Mouse (Mus musculus) midbrain, embryonic 15.5 days (tissue): Measurements from ENCODE around the gene Olfr796. TPM values are rescaled to one million over a fixed set of nuclear protein-coding genes. Genes with fewer than 3 reads are reported as not detected.

ENCODE experiments used
- ATAC-seq: fragments of 200-750 bp; cut with Nextera tagmentation; replicated peaks from 2 replicates; pipeline ENCODE4 v1.8.0; 2017; ENCODE audit warnings: moderate TSS enrichment
- H3K27ac ChIP-seq: fragments of 300-500 bp; sonication (generic); 2 replicates; pipeline ENCODE4 v1.5.1; 2015; ENCODE audit warnings: mild to moderate bottlenecking, inconsistent platforms
- H3K27me3 ChIP-seq: fragments of 300-500 bp; sonication (generic); replicated peaks from 2 replicates; pipeline ENCODE4 v1.6.1; 2015; ENCODE audit warnings: inconsistent platforms
- H3K36me3 ChIP-seq: fragments of 300-500 bp; sonication (generic); replicated peaks from 2 replicates; pipeline ENCODE4 v1.6.1; 2015; ENCODE audit warnings: inconsistent platforms
- H3K4me1 ChIP-seq: fragments of 300-500 bp; sonication (generic); 2 replicates; pipeline ENCODE4 v1.6.1; 2015; ENCODE audit warnings: inconsistent platforms
- H3K4me2 ChIP-seq: fragments of 300-500 bp; sonication (generic); 2 replicates; pipeline ENCODE4 v1.6.1; 2015; ENCODE audit warnings: inconsistent platforms, mild to moderate bottlenecking, moderate library complexity
- H3K4me3 ChIP-seq: fragments of 300-500 bp; sonication (generic); 2 replicates; pipeline ENCODE4 v1.5.1; 2015; ENCODE audit warnings: mild to moderate bottlenecking, inconsistent platforms
- H3K9ac ChIP-seq: fragments of 300-500 bp; sonication (generic); 2 replicates; pipeline ENCODE4 v1.6.1; 2015; ENCODE audit warnings: mild to moderate bottlenecking, inconsistent platforms
- H3K9me3 ChIP-seq: fragments of 300-500 bp; sonication (generic); 2 replicates; pipeline ENCODE4 v1.6.1; 2016; ENCODE audit warnings: inconsistent platforms
- WGBS: fragments of 180-500 bp; shearing (Covaris S2); methylation state at CpG from one replicate; pipeline ENCODE4 v1.1.7; 2015; ENCODE audit warnings: mixed read lengths; 5-methylcytosine and 5-hydroxymethylcytosine counted together
- microRNA-seq: library from miRNA; unstranded; fragments of <30 nt; microRNA quantifications from one replicate; pipeline ENCODE4, GENCODE M21; 2016
- polyA plus RNA-seq: library from polyadenylated mRNA; unstranded; fragments of >200 nt; fragmentation: Nextera tagmentation; extraction: Ambion mirVana; gene quantifications from 2 replicates; pipeline ENCODE4 v1.2.1, GENCODE M21; 2015

The Olfr796 gene
- not detected in 2 replicates for polyA plus RNA-seq

DNA sequence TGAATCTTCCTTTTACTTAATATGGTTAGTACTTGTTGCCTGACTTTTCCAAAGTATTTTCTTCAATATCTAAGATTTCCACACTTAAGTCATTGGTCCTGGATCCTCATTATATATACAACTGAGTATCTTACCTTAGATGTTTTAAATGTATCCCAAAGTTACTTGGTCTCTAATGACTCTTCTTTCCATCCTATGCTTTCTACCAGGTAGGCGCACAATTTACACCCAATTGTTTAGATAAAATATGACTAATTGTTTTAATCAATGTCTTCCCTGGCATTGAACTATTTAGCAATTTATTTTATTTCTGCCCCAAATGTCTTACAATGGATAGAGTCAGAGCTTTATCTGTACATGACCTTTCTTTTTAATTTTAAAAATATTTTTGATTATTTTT, at the start of gene Olfr796:
Gene Olfr796, minus strand, starts transcription at position 101 of the 400 bp plus-strand sequence.
- Histone ChIP-seq H3K36me3 (no peaks in the 10 kb centered on the region), H3K27ac (no peak within 1 kb of the TSS), H3K4me3 (no peak within 1 kb of the TSS), H3K9me3 (no peaks in the 10 kb centered on the region), H3K27me3 (no peaks in the 10 kb centered on the region), H3K4me1 (no peaks in the 10 kb centered on the region), H3K4me2 (no peak within 1 kb of the TSS), H3K9ac (no peak within 1 kb of the TSS)
- ATAC-seq: no peak
- WGBS: 97% methylated on average over 1 of the region's 1 CpGs

GRCm38 (mm10) chr10:129657394-129657793, 45.0 kb upstream of the Olfr796 start, which contains the start of gene Olfr800:
Gene Olfr800 (plus strand): TSS chr10:129657694.
- Histone ChIP-seq H3K27me3 (no peaks in the 10 kb centered on the region), H3K9ac (no peak within 1 kb of the TSS), H3K36me3 (no peaks in the 10 kb centered on the region), H3K4me2 (no peak within 1 kb of the TSS), H3K4me1 (no peaks in the 10 kb centered on the region), H3K27ac (no peak within 1 kb of the TSS), H3K4me3 (no peak within 1 kb of the TSS), H3K9me3 (no peaks in the 10 kb centered on the region)
- no peak for ATAC-seq

- H3K4me2 ChIP-seq: no peak overlapping the region
- H3K27ac ChIP-seq: no peak overlapping the region
- no peak overlapping the region for H3K9ac ChIP-seq
- 88% methylated on average over 1 of the region's 1 CpGs for WGBS
- H3K36me3 ChIP-seq: no peaks in the 10 kb centered on the region
- H3K4me3 ChIP-seq: no peak overlapping the region
- no peaks in the 10 kb centered on the region for H3K27me3 ChIP-seq
- H3K9me3 ChIP-seq: no peaks in the 10 kb centered on the region
- no peak for ATAC-seq
- no peaks in the 10 kb centered on the region for H3K4me1 ChIP-seq
Measured at GRCm38 (mm10) chr10:129651763-129652162, 39.4 kb upstream of the Olfr796 start.

GRCm38 (mm10) chr10:129637184-129637583, 24.8 kb upstream of the Olfr796 start, which contains the start of gene Olfr799:
Gene Olfr799 (plus strand): TSS chr10:129637484.
- H3K9me3 ChIP-seq: no peaks in the 10 kb centered on the region
- no peaks in the 10 kb centered on the region for H3K27me3 ChIP-seq
- no peak within 1 kb of the TSS for H3K27ac ChIP-seq
- no peak within 1 kb of the TSS for H3K4me2 ChIP-seq
- H3K36me3 ChIP-seq: no peaks in the 10 kb centered on the region
- no peaks in the 10 kb centered on the region for H3K4me1 ChIP-seq
- no peak within 1 kb of the TSS for H3K4me3 ChIP-seq
- 25% methylated on average over 1 of the region's 1 CpGs for WGBS
- H3K9ac ChIP-seq: no peak within 1 kb of the TSS
- no peak for ATAC-seq

GRCm38 (mm10) chr10:129627834-129628233, 15.5 kb upstream of the Olfr796 start, which contains the start of gene Olfr798:
Gene Olfr798 (minus strand): TSS chr10:129627934.
- no peak within 1 kb of the TSS for H3K27ac ChIP-seq
- no peak within 1 kb of the TSS for H3K4me2 ChIP-seq

GRCm38 (mm10) chr10:129623251-129623650, 10.9 kb upstream of the Olfr796 start:
- no peak for ATAC-seq
- Histone ChIP-seq H3K9me3 (no peaks in the 10 kb centered on the region), H3K9ac (no peak overlapping the region), H3K36me3 (no peaks in the 10 kb centered on the region), H3K4me1 (no peaks in the 10 kb centered on the region), H3K27ac (no peak overlapping the region), H3K4me3 (no peak overlapping the region), H3K27me3 (no peaks in the 10 kb centered on the region), H3K4me2 (no peak overlapping the region)

More at GRCm38 (mm10) chr10:129627834-129628233, 15.5 kb upstream of the Olfr796 start, which contains the start of gene Olfr798:
- H3K9me3 ChIP-seq: no peaks in the 10 kb centered on the region
- H3K36me3 ChIP-seq: no peaks in the 10 kb centered on the region
- H3K4me3 ChIP-seq: no peak within 1 kb of the TSS
- WGBS: 74% methylated on average over 1 of the region's 1 CpGs
- H3K4me1 ChIP-seq: no peaks in the 10 kb centered on the region
- ATAC-seq: no peak
- H3K9ac ChIP-seq: no peak within 1 kb of the TSS
- H3K27me3 ChIP-seq: no peaks in the 10 kb centered on the region

GRCm38 (mm10) chr10:129621724-129622123, 9.4 kb upstream of the Olfr796 start:
- WGBS: 17% methylated on average over 1 of the region's 1 CpGs
- Histone ChIP-seq H3K27ac (no peak overlapping the region), H3K4me2 (no peak overlapping the region), H3K27me3 (no peaks in the 10 kb centered on the region), H3K4me1 (no peaks in the 10 kb centered on the region), H3K9ac (no peak overlapping the region), H3K36me3 (no peaks in the 10 kb centered on the region), H3K9me3 (no peaks in the 10 kb centered on the region), H3K4me3 (no peak overlapping the region)
- ATAC-seq: no peak

DNA sequence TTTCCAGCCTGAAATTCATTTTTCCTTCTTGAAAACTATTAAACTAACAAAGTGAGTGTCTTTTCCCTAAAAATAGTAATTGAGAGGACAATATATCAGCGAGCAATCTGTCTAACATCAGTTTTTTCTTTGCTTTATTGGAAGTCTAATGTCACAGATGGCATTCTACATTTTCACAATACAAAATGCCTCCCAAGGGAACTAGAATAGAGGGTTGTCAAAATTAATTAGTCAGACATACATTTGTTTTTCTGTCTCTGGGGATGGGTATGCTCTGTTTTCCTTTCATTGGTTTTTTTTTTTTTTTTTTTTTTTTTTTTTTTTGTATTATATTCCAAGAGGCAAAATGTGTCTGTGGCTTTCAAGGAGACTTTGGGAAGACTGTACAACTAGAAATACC, 35.3 kb downstream of the Olfr796 start:
- H3K9me3 ChIP-seq: no peaks in the 10 kb centered on the region
- H3K4me1 ChIP-seq: no peaks in the 10 kb centered on the region
- H3K27me3 ChIP-seq: no peaks in the 10 kb centered on the region
- WGBS: 40% methylated on average over 1 of the region's 1 CpGs
- no peak overlapping the region for H3K4me3 ChIP-seq
- H3K36me3 ChIP-seq: no peaks in the 10 kb centered on the region
- ATAC-seq: no peak
- no peak overlapping the region for H3K9ac ChIP-seq
- H3K4me2 ChIP-seq: no peak overlapping the region
- no peak overlapping the region for H3K27ac ChIP-seq

- no peaks in the 10 kb centered on the region for H3K36me3 ChIP-seq
- no peaks in the 10 kb centered on the region for H3K9me3 ChIP-seq
- ATAC-seq: no peak
- H3K9ac ChIP-seq: no peak within 1 kb of the TSS
- WGBS: 70% methylated on average over 2 of the region's 2 CpGs
- no peak within 1 kb of the TSS for H3K4me3 ChIP-seq
- no peaks in the 10 kb centered on the region for H3K27me3 ChIP-seq
- no peak within 1 kb of the TSS for H3K27ac ChIP-seq
- H3K4me2 ChIP-seq: no peak within 1 kb of the TSS
- H3K4me1 ChIP-seq: no peaks in the 10 kb centered on the region
Measured at GRCm38 (mm10) chr10:129567355-129567754, 45.0 kb downstream of the Olfr796 start, which contains the start of gene Olfr794. Gene Olfr794 (plus strand): TSS chr10:129567655.

Small RNA genes within 50 kb of the gene (microRNA-seq; reads per million reads assigned to microRNA genes)
- gene Gm23252: not detected

Other genes with a start within 250 kb of the Olfr796 start
- gene Olfr784, start 228.5 kb downstream of the Olfr796 start, polyA plus RNA-seq: 0.09 TPM in 2 replicates
- gene Olfr785, start 207.1 kb downstream of the Olfr796 start, polyA plus RNA-seq: not detected in 2 replicates
- gene Olfr786, start 185.3 kb downstream of the Olfr796 start, polyA plus RNA-seq: not detected in 2 replicates
- not detected in 2 replicates for gene Olfr787, start 150.7 kb downstream of the Olfr796 start, polyA plus RNA-seq
- gene Olfr788, start 141.6 kb downstream of the Olfr796 start, polyA plus RNA-seq: not detected in 2 replicates
- gene Olfr789, start 127.8 kb downstream of the Olfr796 start, polyA plus RNA-seq: not detected in 2 replicates
- not detected in 2 replicates for gene Olfr790, start 114.1 kb downstream of the Olfr796 start, polyA plus RNA-seq
- not detected in 2 replicates for gene Olfr791, start 90.8 kb downstream of the Olfr796 start, polyA plus RNA-seq
- gene Olfr792, start 73.4 kb downstream of the Olfr796 start, polyA plus RNA-seq: not detected in 2 replicates
- gene Olfr794, start 44.9 kb downstream of the Olfr796 start, polyA plus RNA-seq: not detected in 2 replicates
- not detected in 2 replicates for gene Olfr798, start 15.4 kb upstream of the Olfr796 start, polyA plus RNA-seq
- gene Olfr799, start 24.9 kb upstream of the Olfr796 start, polyA plus RNA-seq: not detected in 2 replicates
- gene Olfr800, start 45.1 kb upstream of the Olfr796 start, polyA plus RNA-seq: not detected in 2 replicates
- not detected in 2 replicates for gene Olfr801, start 61.3 kb upstream of the Olfr796 start, polyA plus RNA-seq
- 0.06 TPM in 2 replicates for gene Olfr802, start 75.6 kb upstream of the Olfr796 start, polyA plus RNA-seq
- not detected in 2 replicates for gene Olfr803, start 81.7 kb upstream of the Olfr796 start, polyA plus RNA-seq
- not detected in 2 replicates for gene Olfr804, start 90.6 kb upstream of the Olfr796 start, polyA plus RNA-seq
- gene Olfr805, start 116.8 kb upstream of the Olfr796 start, polyA plus RNA-seq: not detected in 2 replicates
- gene Olfr806, start 129.4 kb upstream of the Olfr796 start, polyA plus RNA-seq: not detected in 2 replicates
- not detected in 2 replicates for gene Olfr807, start 145.2 kb upstream of the Olfr796 start, polyA plus RNA-seq
- not detected in 2 replicates for gene Olfr808, start 152.9 kb upstream of the Olfr796 start, polyA plus RNA-seq
- gene Olfr809, start 162.1 kb upstream of the Olfr796 start, polyA plus RNA-seq: not detected in 2 replicates
- gene Olfr810, start 182.3 kb upstream of the Olfr796 start, polyA plus RNA-seq: not detected in 2 replicates
- gene Olfr811, start 191.8 kb upstream of the Olfr796 start, polyA plus RNA-seq: not detected in 2 replicates
- not detected in 2 replicates for gene Olfr812, start 233.5 kb upstream of the Olfr796 start, polyA plus RNA-seq
- not detected in 2 replicates for gene Olfr813, start 242.8 kb upstream of the Olfr796 start, polyA plus RNA-seq